Mouse (Mus musculus): Measurements from ENCODE around the gene Rabggtb. TPM values are rescaled to one million over a fixed set of nuclear protein-coding genes. Genes with fewer than 3 reads are reported as not detected.
A peak's percentile ranks its signal among the peaks of the same experiment; 100 is the strongest.

The Rabggtb gene
- total RNA-seq (2012; rRNA removed) (223 and 255 TPM in 2 replicates), total RNA-seq (2014; rRNA removed) (316 and 370 TPM in 2 replicates), polyA plus RNA-seq (2012; ENCODE audit: insufficient read length, low read depth) (243 and 256 TPM in 2 replicates)

DNA sequence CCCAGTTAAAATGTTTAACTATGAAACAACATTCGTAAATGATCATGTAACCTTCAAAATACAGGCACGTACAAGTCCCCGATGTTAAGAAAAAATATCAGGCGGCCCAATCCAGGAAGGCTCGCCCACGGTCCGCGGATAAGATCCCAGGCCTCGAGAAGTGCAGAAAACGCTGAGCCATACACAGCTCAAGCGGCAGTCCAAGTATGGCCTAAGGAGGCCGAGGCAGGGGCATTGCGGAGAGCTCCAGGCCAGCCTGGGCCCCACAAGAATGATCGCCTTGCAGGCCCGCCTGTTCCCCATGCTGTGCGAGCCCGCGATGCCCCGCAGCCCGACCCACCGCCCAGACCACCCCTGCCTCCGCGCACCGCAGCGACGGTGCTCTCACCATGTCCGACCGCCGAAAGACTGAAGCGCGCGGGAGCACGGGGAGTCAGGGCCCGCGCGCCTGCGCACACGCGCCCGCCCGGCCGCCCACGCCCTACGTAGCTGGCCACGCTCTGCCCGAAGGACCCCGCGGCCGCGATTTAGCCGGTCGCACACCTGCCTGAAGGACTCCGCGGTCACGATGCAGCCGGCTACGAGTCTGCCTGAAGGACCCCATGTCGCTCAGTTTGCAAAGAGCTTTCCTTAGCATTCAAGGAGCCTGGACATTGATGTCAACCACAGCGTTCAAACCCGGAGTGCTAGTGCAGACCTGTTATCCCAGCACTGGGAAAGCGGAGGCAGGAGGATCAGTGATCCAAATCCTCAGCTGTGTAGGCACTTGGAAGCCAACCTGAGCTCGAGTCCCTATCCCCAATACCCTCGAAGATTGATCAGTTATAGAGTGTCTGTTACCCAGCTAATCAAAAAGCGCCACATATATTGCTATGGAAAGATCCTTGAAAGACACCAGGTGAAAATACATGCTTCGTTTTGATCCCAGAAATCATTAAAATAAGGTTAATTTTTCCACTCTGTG lies at the start of gene Rabggtb:
Gene Rabggtb (minus strand): TSS at position 464 of the 964 bp plus-strand sequence.
- H3K27me3 ChIP-seq (replicated peaks): no peaks in the 10 kb centered on the region
- peaks cover 12 to 33% of the 10 kb centered on the region in 2 experiments for H3K4me1 ChIP-seq (ENCODE audit: control insufficient read depth in 1 of 2, insufficient read depth in 2 of 2)
- H3K79me2 ChIP-seq (replicated peaks; ENCODE audit: control insufficient read depth, extremely low read depth, insufficient read depth, poor library complexity, severe bottlenecking): peaks cover 49% of the 10 kb centered on the region
- H3K36me3 ChIP-seq (replicated peaks in 1 of 2; ENCODE audit: control insufficient read depth in 1 of 2, insufficient read depth in 1 of 2, low read length in 1 of 2): peaks cover 35 to 42% of the 10 kb centered on the region in 2 experiments
- DNase-seq (ENCODE audit: extremely low read depth): peak; percentile 98
- H3K9me3 ChIP-seq (replicated peaks; ENCODE audit: low read length): no peaks in the 10 kb centered on the region
- H3K4me2 ChIP-seq (ENCODE audit: insufficient read depth, low read depth, poor library complexity, severe bottlenecking): peak within 1 kb of the TSS; percentile 94
- in situ Hi-C loops (cut with MboI; ENCODE audit: low pct_ligation_motif_present, low pct_unique_long_range_greater_than_20kb, low sequenced_read_pairs) (no loop called here), dilution Hi-C loops (cut with MboI; ENCODE audit: extremely low pct_ligation_motif_present, extremely low pct_unique_long_range_greater_than_20kb, low sequenced_read_pairs) (no loop called here)
- H3K4me3 ChIP-seq (replicated peaks in 1 of 3; ENCODE audit: low read depth in 2 of 3, low read length in 2 of 3, poor library complexity in 1 of 3): peak within 1 kb of the TSS; percentile 69 to 99 (median 93)
- peak within 1 kb of the TSS; percentile 74 for H3K27ac ChIP-seq (ENCODE audit: insufficient read depth, low read depth)
- H3K9ac ChIP-seq (ENCODE audit: insufficient read depth, low read depth): peak within 1 kb of the TSS; percentile 99
- TF ChIP-seq POLR2A (IDR thresholded peaks at IDR 0.05; ENCODE audit: low read depth, low read length): peak; percentile 99
- no peak for TF ChIP-seq PAX5 (IDR thresholded peaks at IDR 0.05; ENCODE audit: low read length)
- TF ChIP-seq SIN3A (IDR thresholded peaks at IDR 0.05; ENCODE audit: low read length): peak; percentile 89
- peak; percentile 100 for TF ChIP-seq TCF12 (IDR thresholded peaks at IDR 0.05; ENCODE audit: low read depth, low read length)
- TF ChIP-seq MAFK (IDR thresholded peaks at IDR 0.05; ENCODE audit: insufficient replicate concordance, low read length): no peak; the same call in 1 of the 2 replicates
- TF ChIP-seq MAZ (IDR thresholded peaks at IDR 0.05; ENCODE audit: low read depth, low read length): no peak
- peak; percentile 99 for TF ChIP-seq POLR2AphosphoS2 (IDR thresholded peaks at IDR 0.05; ENCODE audit: low read depth, low read length)
- TF ChIP-seq RCOR1 (conservative IDR thresholded peaks at IDR 0.05; ENCODE audit: low read depth, low read length): 0 out of 2 replicates have a peak, but pooled peaks have one; percentile 1
- TF ChIP-seq ZKSCAN1 (IDR thresholded peaks at IDR 0.05; ENCODE audit: borderline replicate concordance, low read depth, low read length): no peak
- no peak for TF ChIP-seq CHD1 (IDR thresholded peaks at IDR 0.05; ENCODE audit: low read depth, low read length)
- no peak for TF ChIP-seq EP300 (IDR thresholded peaks at IDR 0.05; ENCODE audit: low read length)
- TF ChIP-seq ELF1 (IDR thresholded peaks at IDR 0.05; ENCODE audit: low read depth, low read length): peak; percentile 70
- peak; percentile 50; the same call in 1 of the 2 replicates for TF ChIP-seq BHLHE40 (IDR thresholded peaks at IDR 0.05; ENCODE audit: low read depth, low read length)
- peak; percentile 76; the same call in 1 of the 2 replicates for TF ChIP-seq UBTF (IDR thresholded peaks at IDR 0.05; ENCODE audit: low read depth, low read length)
- TF ChIP-seq JUND (conservative IDR thresholded peaks at IDR 0.05; ENCODE audit: low read depth, low read length): no peak
- TF ChIP-seq RAD21 (IDR thresholded peaks at IDR 0.05; ENCODE audit: low read depth, low read length): no peak
- no peak for TF ChIP-seq E2F4 (IDR thresholded peaks at IDR 0.05; ENCODE audit: insufficient replicate concordance, low read depth, low read length)
- TF ChIP-seq ZC3H11A (IDR thresholded peaks at IDR 0.05; ENCODE audit: low read depth, low read length): no peak
- no peak for TF ChIP-seq CHD2 (IDR thresholded peaks at IDR 0.05; ENCODE audit: low read length)
- no peak for TF ChIP-seq ZNF384 (IDR thresholded peaks at IDR 0.05; ENCODE audit: low read depth, low read length)
- no peak for TF ChIP-seq JUN (IDR thresholded peaks at IDR 0.05; ENCODE audit: insufficient read depth, low read depth, low read length)
- TF ChIP-seq MYC (IDR thresholded peaks at IDR 0.05; ENCODE audit: low read depth, low read length): peak; percentile 88
- TF ChIP-seq IRF4 (IDR thresholded peaks at IDR 0.05; ENCODE audit: low read depth, low read length): peak; percentile 83
- TF ChIP-seq GABPA (IDR thresholded peaks at IDR 0.05; ENCODE audit: insufficient replicate concordance, low read depth, low read length): peak; percentile 36; the same call in 1 of the 2 replicates
- TF ChIP-seq HCFC1 (IDR thresholded peaks at IDR 0.05; ENCODE audit: low read depth, low read length): peak; percentile 90
- TF ChIP-seq CTCF (conservative IDR thresholded peaks at IDR 0.05 in 1 of 2, IDR thresholded peaks at IDR 0.05 in 1 of 2; ENCODE audit: low read depth in 2 of 2, low read length in 2 of 2): peak in 1 of 2 experiments; percentile 32; a peak in 1 of 4 replicates
- TF ChIP-seq MXI1 (IDR thresholded peaks at IDR 0.05; ENCODE audit: low read depth, low read length): peak; percentile 90
- no peak for TF ChIP-seq ETS1 (conservative IDR thresholded peaks at IDR 0.05; ENCODE audit: low read depth, low read length)
- peak; percentile 100 for TF ChIP-seq MAX (IDR thresholded peaks at IDR 0.05; ENCODE audit: low read length)
- TF ChIP-seq KAT2A (IDR thresholded peaks at IDR 0.05; ENCODE audit: insufficient replicate concordance, low read length): peak; percentile 95
- TF ChIP-seq USF2 (conservative IDR thresholded peaks at IDR 0.05; ENCODE audit: low read depth, low read length): no peak
- TF ChIP-seq USF1 (IDR thresholded peaks at IDR 0.05; ENCODE audit: low read depth, low read length): no peak
- TF ChIP-seq TBP (conservative IDR thresholded peaks at IDR 0.05; ENCODE audit: low read depth, low read length): peak; percentile 96
- TF ChIP-seq NELFE (IDR thresholded peaks at IDR 0.05; ENCODE audit: low read depth, low read length): peak; percentile 99
- TF ChIP-seq ZMIZ1 (IDR thresholded peaks at IDR 0.05; ENCODE audit: low read depth, low read length): peak; percentile 98
- TF ChIP-seq SMC3 (IDR thresholded peaks at IDR 0.05; ENCODE audit: low read depth, low read length): no peak
- peak; percentile 97 for TF ChIP-seq NRF1 (IDR thresholded peaks at IDR 0.05; ENCODE audit: low read depth, low read length)

Measured in CH12.LX (cell line).